Mouse (Mus musculus): ENCODE data around the gene Slc12a5. TPM values are rescaled to one million over a fixed set of nuclear protein-coding genes. Genes with fewer than 3 reads are reported as not detected.

Slc12a5 gene
- polyA plus RNA-seq, 1 experiment from 2014 or later = 0.53 TPM

DNA sequence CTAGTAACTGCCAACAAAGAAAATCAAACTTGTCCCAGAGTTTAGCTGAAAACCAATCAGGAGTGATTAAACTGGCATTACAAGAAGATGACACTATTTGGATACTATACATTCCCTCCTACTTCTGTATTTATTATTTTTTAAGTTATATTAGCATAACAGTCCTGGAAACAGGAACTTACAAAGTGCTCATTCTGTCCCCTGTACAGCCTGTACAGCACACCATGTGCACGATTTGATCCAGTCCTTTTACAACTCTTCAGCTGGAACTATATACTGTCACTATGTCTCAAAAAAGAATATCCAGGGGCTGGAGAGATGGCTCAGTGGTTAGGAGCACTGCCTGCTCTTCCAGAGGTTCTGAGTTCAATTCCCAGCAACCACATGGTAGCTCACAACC, 66.6 kb downstream of the Slc12a5 start:
- Histone ChIP-seq H3K9ac (ENCODE audit: low read length) (no peak overlapping the region), H3K9me3 (ENCODE audit: control insufficient read depth, low read length) (no peaks in the 10 kb centered on the region), H3K4me3 (ENCODE audit: low read length) (no peak overlapping the region), H3K4me2 (ENCODE audit: low read depth, low read length) (no peak overlapping the region), H3K4me1 (replicated peaks; ENCODE audit: control insufficient read depth, insufficient read depth, low read length) (peaks cover 2% of the 10 kb centered on the region), H3K27ac (ENCODE audit: low read length) (no peak overlapping the region), H3K36me3 (ENCODE audit: control insufficient read depth, insufficient read depth, low read length) (no peaks in the 10 kb centered on the region), H3K27me3 (ENCODE audit: control insufficient read depth, insufficient read depth, low read depth, low read length) (no peaks in the 10 kb centered on the region)
- 64% methylated on average over 1 of the region's 1 CpGs for WGBS
- no peak for ATAC-seq (ENCODE audit: low read depth)

DNA sequence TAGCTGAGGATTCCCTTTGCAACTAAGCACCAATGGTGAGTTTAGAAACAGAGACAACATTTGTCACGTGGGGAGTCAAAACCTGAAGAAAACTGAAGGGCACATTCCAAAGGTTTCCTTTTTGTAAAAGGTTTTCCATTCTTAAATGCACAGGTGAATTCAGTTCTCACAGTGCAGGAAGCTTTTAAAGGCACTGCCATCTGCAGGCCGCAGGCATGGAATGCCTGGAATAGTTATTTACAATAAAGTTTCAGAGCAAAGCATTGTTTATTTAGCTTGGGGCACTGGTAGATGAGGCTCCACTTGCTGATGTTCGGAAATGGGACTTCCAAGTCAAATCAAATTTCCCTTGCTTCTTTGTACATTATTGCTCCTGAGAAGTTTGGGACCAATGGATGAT, 71.9 kb downstream of the Slc12a5 start:
- H3K4me1 ChIP-seq (replicated peaks; ENCODE audit: control insufficient read depth, insufficient read depth, low read length) = peaks cover 15% of the 10 kb centered on the region
- ATAC-seq (ENCODE audit: low read depth) = no peak
- H3K27me3 ChIP-seq (ENCODE audit: control insufficient read depth, insufficient read depth, low read depth, low read length) = no peaks in the 10 kb centered on the region
- no peaks in the 10 kb centered on the region for H3K9me3 ChIP-seq (ENCODE audit: control insufficient read depth, low read length)
- H3K4me2 ChIP-seq (ENCODE audit: low read depth, low read length) = peak overlapping the region; percentile 85; the same call in 1 of the 2 replicates
- no peak overlapping the region for H3K27ac ChIP-seq (ENCODE audit: low read length)
- H3K9ac ChIP-seq (ENCODE audit: low read length) = no peak overlapping the region
- no peaks in the 10 kb centered on the region for H3K36me3 ChIP-seq (ENCODE audit: control insufficient read depth, insufficient read depth, low read length)
- whole genome bisulfite sequencing = 32% methylated on average over 3 of the region's 3 CpGs
- no peak overlapping the region for H3K4me3 ChIP-seq (ENCODE audit: low read length)

DNA sequence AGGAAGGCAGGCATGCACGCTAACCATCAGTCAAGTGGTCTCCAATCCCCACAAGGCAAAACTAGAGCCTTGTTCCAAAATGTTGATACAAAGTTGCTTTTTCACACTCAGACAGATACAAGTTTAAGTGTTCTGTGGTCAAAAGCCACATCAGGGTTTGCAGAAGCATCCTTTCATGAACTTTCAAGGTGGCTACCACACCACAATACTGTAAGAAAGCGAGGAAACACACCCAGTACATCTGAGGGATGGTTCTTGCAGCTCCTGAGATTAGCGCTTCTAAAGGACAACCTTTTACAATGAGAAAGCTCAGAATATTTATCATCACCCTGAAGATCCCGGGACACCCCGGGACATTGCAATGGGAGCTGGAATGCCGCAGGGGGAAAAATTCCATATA, 72.7 kb downstream of the Slc12a5 start:
- Histone ChIP-seq H3K4me1 (replicated peaks; ENCODE audit: control insufficient read depth, insufficient read depth, low read length) (peaks cover 15% of the 10 kb centered on the region), H3K4me3 (ENCODE audit: low read length) (peak overlapping the region; percentile 95), H3K27ac (ENCODE audit: low read length) (no peak overlapping the region), H3K4me2 (ENCODE audit: low read depth, low read length) (peak overlapping the region; percentile 85), H3K27me3 (ENCODE audit: control insufficient read depth, insufficient read depth, low read depth, low read length) (no peaks in the 10 kb centered on the region), H3K36me3 (ENCODE audit: control insufficient read depth, insufficient read depth, low read length) (no peaks in the 10 kb centered on the region), H3K9ac (ENCODE audit: low read length) (peak overlapping the region; percentile 97), H3K9me3 (ENCODE audit: control insufficient read depth, low read length) (no peaks in the 10 kb centered on the region)
- no peak for ATAC-seq (ENCODE audit: low read depth)
- WGBS = 27% methylated on average over 6 of the region's 6 CpGs

DNA sequence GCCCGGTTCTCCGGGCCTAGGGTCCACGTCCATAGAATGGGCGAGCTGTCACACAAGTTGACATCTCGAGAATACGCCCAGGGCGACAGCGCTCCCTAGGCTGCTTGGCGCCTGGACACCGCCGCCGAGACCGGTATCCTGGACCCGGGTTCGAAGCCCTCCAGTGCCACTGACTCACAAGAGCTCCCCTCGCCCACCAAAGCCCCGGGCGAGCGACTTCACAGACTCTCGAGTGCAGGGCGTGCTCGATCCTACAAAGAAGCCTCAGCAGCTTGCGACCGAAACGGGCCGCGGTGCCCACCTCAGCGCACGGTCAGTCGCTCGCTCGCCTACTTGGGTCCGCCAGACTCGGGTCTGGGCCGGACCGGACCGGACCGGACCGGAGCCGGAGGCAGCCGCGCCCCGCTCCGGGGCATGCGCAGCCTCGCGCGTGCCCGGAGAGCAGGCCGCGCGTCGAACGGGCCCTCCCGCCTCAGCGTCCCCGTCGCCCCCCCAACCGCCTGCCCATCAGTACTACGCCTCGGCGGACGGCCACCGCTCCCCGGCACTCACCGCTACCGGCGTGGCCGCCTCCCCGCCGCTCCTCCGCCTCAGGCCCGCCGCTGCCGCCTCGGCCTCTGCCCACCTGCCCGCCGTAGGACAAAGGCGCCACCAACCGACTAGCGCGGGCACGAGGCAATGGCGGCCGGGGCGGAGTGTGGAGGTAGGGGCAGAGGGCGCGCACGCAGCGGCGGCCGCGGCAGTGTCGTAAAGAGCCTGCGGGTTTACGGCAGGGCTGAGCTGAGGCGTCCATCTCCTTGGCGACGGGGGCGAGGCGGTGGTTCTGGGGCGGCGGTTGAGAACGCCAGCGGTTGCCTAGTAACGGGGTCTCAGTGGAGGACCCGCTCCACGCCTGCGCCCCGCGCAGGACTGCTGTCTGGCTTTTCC, 73.8 kb downstream of the Slc12a5 start, which contains the start of gene Ncoa5:
Ncoa5 (minus strand) TSS at position 737 of the 927 bp plus-strand sequence.
- peak; percentile 99 for ATAC-seq (ENCODE audit: low read depth)
- H3K4me2 ChIP-seq (ENCODE audit: low read depth, low read length) = peak within 1 kb of the TSS; percentile 85
- peaks cover 15% of the 10 kb centered on the region for H3K4me1 ChIP-seq (replicated peaks; ENCODE audit: control insufficient read depth, insufficient read depth, low read length)
- peak within 1 kb of the TSS; percentile 62 for H3K27ac ChIP-seq (ENCODE audit: low read length)
- peak within 1 kb of the TSS; percentile 95 for H3K4me3 ChIP-seq (ENCODE audit: low read length)
- no peaks in the 10 kb centered on the region for H3K9me3 ChIP-seq (ENCODE audit: control insufficient read depth, low read length)
- under 1% methylated on average over 61 of the region's 111 CpGs for WGBS
- no peaks in the 10 kb centered on the region for H3K27me3 ChIP-seq (ENCODE audit: control insufficient read depth, insufficient read depth, low read depth, low read length)
- H3K36me3 ChIP-seq (ENCODE audit: control insufficient read depth, insufficient read depth, low read length) = no peaks in the 10 kb centered on the region
- peak within 1 kb of the TSS; percentile 97 for H3K9ac ChIP-seq (ENCODE audit: low read length)

DNA sequence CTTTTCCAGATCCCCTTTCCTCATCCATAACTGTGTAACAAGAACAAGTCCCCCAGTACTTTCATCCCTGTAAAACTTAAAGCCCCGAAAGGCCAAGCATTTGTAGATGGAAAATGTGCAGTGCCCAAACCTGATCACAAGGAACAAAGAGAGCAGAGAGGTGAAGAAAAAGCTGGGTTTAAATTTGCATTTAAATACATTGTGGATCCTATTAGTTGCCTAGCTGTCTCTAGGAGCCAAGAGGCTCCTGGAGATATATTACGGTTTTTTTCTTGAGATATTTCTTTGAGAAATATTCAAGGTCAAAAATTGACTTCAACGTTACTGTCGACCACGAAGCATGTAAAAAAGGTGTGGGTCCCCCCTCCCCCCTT, 74.4 kb downstream of the Slc12a5 start:
- Histone ChIP-seq H3K36me3 (ENCODE audit: control insufficient read depth, insufficient read depth, low read length) (no peaks in the 10 kb centered on the region), H3K9ac (ENCODE audit: low read length) (no peak overlapping the region), H3K27ac (ENCODE audit: low read length) (no peak overlapping the region), H3K27me3 (ENCODE audit: control insufficient read depth, insufficient read depth, low read depth, low read length) (no peaks in the 10 kb centered on the region), H3K4me2 (ENCODE audit: low read depth, low read length) (peak overlapping the region; percentile 46), H3K4me1 (replicated peaks; ENCODE audit: control insufficient read depth, insufficient read depth, low read length) (peaks cover 15% of the 10 kb centered on the region), H3K9me3 (ENCODE audit: control insufficient read depth, low read length) (no peaks in the 10 kb centered on the region), H3K4me3 (ENCODE audit: low read length) (peak overlapping the region; percentile 95; the same call in 1 of the 2 replicates)
- ATAC-seq (ENCODE audit: low read depth) = no peak
- 48% methylated on average over 5 of the region's 5 CpGs for WGBS

DNA sequence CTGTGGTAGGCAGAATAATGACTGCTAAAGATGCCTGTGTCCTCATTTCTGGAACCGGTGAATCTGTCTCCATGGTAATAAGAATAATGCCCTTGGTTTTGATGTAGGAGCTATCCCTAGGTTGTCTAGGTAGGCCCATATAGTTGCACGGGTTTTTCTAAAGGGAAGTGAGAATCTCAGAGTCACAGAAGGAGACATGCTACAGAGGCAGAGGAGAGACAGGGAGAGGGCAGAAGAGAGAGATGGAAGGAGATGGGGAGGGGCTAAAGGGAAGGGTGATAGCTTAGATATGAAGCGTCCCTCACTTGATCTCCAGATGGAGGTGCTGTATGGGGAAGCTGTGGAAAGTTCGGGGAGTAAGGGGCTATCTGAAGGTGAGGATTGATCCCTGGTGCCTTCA, 76.8 kb downstream of the Slc12a5 start:
- Histone ChIP-seq H3K9me3 (ENCODE audit: control insufficient read depth, low read length) (no peaks in the 10 kb centered on the region), H3K9ac (ENCODE audit: low read length) (no peak overlapping the region), H3K4me2 (ENCODE audit: low read depth, low read length) (no peak overlapping the region), H3K27ac (ENCODE audit: low read length) (no peak overlapping the region), H3K27me3 (ENCODE audit: control insufficient read depth, insufficient read depth, low read depth, low read length) (no peaks in the 10 kb centered on the region), H3K36me3 (ENCODE audit: control insufficient read depth, insufficient read depth, low read length) (no peaks in the 10 kb centered on the region), H3K4me3 (ENCODE audit: low read length) (no peak overlapping the region), H3K4me1 (replicated peaks; ENCODE audit: control insufficient read depth, insufficient read depth, low read length) (peaks cover 11% of the 10 kb centered on the region)
- ATAC-seq (ENCODE audit: low read depth) = no peak
- 65% methylated on average over 4 of the region's 4 CpGs for WGBS

DNA sequence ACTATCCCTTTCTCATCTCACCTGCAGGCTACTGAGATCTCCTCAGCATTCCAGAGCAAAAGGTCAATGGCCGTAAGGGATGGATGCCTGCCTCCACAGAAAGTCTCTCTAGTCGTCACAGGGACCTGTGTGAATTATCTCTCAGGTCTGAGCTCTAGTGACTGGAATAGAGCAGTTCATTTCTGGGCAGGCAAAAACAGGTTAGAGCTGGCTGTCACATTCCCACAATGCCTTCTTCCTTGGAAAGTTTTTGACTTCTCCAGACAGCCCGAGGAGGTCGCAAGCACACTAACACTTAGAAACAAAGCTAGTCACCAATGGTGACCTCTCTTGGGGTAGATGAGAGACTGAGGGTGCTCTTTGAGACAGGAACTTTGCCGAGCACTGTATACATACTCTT, 81.5 kb downstream of the Slc12a5 start:
- Histone ChIP-seq H3K4me2 (ENCODE audit: low read depth, low read length) (no peak overlapping the region), H3K36me3 (ENCODE audit: control insufficient read depth, insufficient read depth, low read length) (no peaks in the 10 kb centered on the region), H3K27me3 (ENCODE audit: control insufficient read depth, insufficient read depth, low read depth, low read length) (no peaks in the 10 kb centered on the region; the same call in 1 of the 2 replicates), H3K9me3 (ENCODE audit: control insufficient read depth, low read length) (no peaks in the 10 kb centered on the region), H3K27ac (ENCODE audit: low read length) (no peak overlapping the region), H3K9ac (ENCODE audit: low read length) (no peak overlapping the region), H3K4me3 (ENCODE audit: low read length) (no peak overlapping the region), H3K4me1 (replicated peaks; ENCODE audit: control insufficient read depth, insufficient read depth, low read length) (no peaks in the 10 kb centered on the region)
- no peak for ATAC-seq (ENCODE audit: low read depth)
- 55% methylated on average over 5 of the region's 5 CpGs for WGBS

DNA sequence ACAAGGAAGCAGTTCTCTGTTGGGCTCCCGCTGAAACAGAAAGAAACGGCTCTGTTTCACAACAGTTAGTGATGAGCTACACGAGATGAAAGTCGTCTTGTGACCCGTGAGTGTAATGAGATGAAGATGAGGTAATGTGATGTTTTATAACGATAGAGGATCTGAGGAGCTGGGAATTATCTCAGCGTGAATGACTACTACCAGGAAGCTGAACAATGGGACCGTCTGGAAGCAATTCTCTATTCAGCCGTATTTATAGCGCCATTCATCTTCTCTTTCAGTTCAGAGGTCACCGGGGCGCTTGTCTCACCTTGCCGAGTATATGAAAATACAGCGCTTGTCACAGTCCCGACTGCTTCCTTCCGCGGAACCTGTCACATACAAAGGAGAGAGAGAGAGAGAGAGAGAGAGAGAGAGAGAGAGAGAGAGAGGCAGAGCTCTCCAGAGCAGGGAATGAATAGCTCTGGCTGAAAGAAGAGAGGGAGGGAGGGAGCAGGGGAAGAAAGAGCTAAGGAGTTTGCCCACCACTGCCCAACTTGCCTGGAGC, 82.6 kb downstream of the Slc12a5 start:
- no peak overlapping the region for H3K9ac ChIP-seq (ENCODE audit: low read length)
- no peaks in the 10 kb centered on the region for H3K4me1 ChIP-seq (replicated peaks; ENCODE audit: control insufficient read depth, insufficient read depth, low read length)
- H3K27me3 ChIP-seq (ENCODE audit: control insufficient read depth, insufficient read depth, low read depth, low read length) = no peaks in the 10 kb centered on the region; the same call in 1 of the 2 replicates
- H3K27ac ChIP-seq (ENCODE audit: low read length) = no peak overlapping the region
- H3K4me2 ChIP-seq (ENCODE audit: low read depth, low read length) = no peak overlapping the region
- no peaks in the 10 kb centered on the region for H3K9me3 ChIP-seq (ENCODE audit: control insufficient read depth, low read length)
- WGBS = 20% methylated on average over 17 of the region's 17 CpGs
- no peak overlapping the region for H3K4me3 ChIP-seq (ENCODE audit: low read length)
- H3K36me3 ChIP-seq (ENCODE audit: control insufficient read depth, insufficient read depth, low read length) = no peaks in the 10 kb centered on the region
- no peak for ATAC-seq (ENCODE audit: low read depth)

DNA sequence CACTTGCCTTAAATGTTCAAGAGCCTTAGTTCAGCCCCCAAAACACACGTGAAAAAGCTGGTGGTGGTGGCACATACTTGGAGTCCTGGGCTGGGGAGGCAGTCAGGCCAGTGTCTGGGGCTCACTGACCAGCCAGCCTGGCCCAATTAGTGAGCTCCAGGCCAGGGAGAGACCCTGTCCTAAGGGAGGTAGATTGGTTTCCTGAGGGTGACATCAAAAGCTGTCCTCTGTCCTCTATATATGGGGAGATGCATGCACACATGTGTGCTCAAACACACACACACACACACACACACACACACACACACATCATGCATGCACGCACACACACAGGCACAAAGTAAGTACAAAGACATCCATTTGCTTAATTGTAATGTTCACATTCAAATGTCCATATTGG, 83.1 kb downstream of the Slc12a5 start:
- 55% methylated on average over 2 of the region's 2 CpGs for WGBS
- Histone ChIP-seq H3K4me1 (replicated peaks; ENCODE audit: control insufficient read depth, insufficient read depth, low read length) (no peaks in the 10 kb centered on the region), H3K9ac (ENCODE audit: low read length) (no peak overlapping the region), H3K36me3 (ENCODE audit: control insufficient read depth, insufficient read depth, low read length) (no peaks in the 10 kb centered on the region), H3K27ac (ENCODE audit: low read length) (no peak overlapping the region), H3K27me3 (ENCODE audit: control insufficient read depth, insufficient read depth, low read depth, low read length) (no peaks in the 10 kb centered on the region; the same call in 1 of the 2 replicates), H3K4me3 (ENCODE audit: low read length) (no peak overlapping the region), H3K4me2 (ENCODE audit: low read depth, low read length) (no peak overlapping the region), H3K9me3 (ENCODE audit: control insufficient read depth, low read length) (no peaks in the 10 kb centered on the region)
- no peak for ATAC-seq (ENCODE audit: low read depth)
